Mouse (Mus musculus): Measurements from ENCODE around the gene Plk3. TPM values are rescaled to one million over a fixed set of nuclear protein-coding genes. Genes with fewer than 3 reads are reported as not detected.

Plk3 gene
- polyA plus RNA-seq, 1 experiment from 2014 or later = 3.7 TPM

DNA sequence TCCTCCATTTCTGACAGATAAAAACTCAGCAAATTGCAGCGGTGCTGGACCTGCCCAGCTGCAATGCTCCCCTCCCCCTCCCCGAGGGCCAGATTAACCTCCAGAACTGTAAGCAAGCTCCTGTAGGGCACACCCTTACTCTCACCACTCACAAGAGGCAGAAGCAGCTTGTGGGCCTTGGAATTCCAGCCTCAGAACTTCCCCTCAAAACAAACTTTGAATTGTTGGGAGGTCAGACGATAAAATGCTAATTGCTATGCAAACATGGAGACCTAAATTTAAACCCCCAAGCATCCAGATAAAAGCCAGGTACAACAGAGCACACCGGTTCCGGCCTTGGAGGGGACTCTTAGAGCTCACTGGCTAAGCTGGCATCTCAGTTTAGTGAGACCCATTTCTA is 19.0 kb upstream of the Plk3 start:
- Histone ChIP-seq H3K4me2 (replicated peaks; ENCODE audit: low read depth, low read length) (no peak overlapping the region), H3K27ac (ENCODE audit: low read length) (no peak overlapping the region), H3K4me1 (ENCODE audit: insufficient read depth, low read length) (peaks cover 16% of the 10 kb centered on the region), H3K4me3 (ENCODE audit: low read length) (no peak overlapping the region), H3K9ac (replicated peaks; ENCODE audit: low read length) (no peak overlapping the region), H3K36me3 (ENCODE audit: insufficient read depth, low read length) (peaks cover 54% of the 10 kb centered on the region), H3K27me3 (ENCODE audit: insufficient read depth, low read length) (no peaks in the 10 kb centered on the region), H3K9me3 (ENCODE audit: low read length) (no peaks in the 10 kb centered on the region)
- WGBS = 81% methylated on average over 5 of the region's 5 CpGs
- no peak for ATAC-seq (ENCODE audit: low FRiP score, low TSS enrichment)

DNA sequence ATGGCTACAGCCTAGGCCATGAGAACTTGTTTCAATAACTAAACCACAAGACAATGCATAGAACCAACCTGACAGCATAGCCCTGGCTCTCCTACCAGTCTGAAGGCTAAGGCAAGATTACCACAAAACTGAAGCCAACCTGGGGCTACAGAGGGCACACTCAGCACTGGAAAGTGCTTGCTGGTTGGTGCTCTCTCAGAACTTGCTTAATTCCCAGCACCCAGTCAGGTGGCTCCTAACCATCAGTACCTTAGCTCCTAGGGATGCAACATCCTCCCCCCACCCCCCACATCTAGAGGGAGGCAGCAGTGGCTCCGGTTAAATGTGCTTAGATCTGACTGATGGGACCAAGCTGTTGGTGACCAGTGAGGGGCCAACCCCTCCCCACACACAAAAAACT is 17.7 kb upstream of the Plk3 start:
- ATAC-seq (ENCODE audit: low FRiP score, low TSS enrichment) = no peak
- 61% methylated on average over 1 of the region's 1 CpGs for WGBS

DNA sequence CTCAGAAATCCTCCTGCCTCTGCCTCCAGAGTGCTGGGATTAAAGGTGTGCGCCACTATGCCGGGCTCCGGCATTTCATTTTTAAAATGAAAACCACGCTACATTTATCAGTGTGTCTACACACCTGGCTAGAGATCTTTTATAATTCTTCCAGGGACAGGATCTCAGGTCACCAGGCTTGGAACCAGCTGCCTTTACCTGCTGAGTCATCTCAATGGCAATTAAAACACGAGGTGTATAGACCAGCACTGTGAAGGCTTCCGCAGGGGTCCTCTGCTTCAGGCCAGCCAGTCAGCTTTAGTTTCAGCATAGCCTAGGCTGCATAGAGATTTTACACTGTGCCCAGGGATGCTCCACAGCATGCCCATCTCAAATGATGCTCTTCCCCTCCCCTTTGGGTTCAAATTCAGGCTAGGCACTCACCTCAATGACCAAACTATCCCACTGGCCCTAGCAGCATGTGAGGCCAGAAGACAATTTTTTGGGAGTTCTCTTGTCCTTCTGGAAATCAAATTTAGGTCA is 16.5 kb upstream of the Plk3 start:
- Histone ChIP-seq H3K9me3 (ENCODE audit: low read length) (no peaks in the 10 kb centered on the region), H3K4me1 (ENCODE audit: insufficient read depth, low read length) (peaks cover 16% of the 10 kb centered on the region), H3K9ac (replicated peaks; ENCODE audit: low read length) (no peak overlapping the region), H3K36me3 (ENCODE audit: insufficient read depth, low read length) (peaks cover 54% of the 10 kb centered on the region), H3K27me3 (ENCODE audit: insufficient read depth, low read length) (no peaks in the 10 kb centered on the region), H3K27ac (ENCODE audit: low read length) (no peak overlapping the region), H3K4me3 (ENCODE audit: low read length) (no peak overlapping the region), H3K4me2 (replicated peaks; ENCODE audit: low read depth, low read length) (no peak overlapping the region)
- WGBS = 91% methylated on average over 6 of the region's 6 CpGs
- ATAC-seq (ENCODE audit: low FRiP score, low TSS enrichment) = no peak

More for the DNA sequence above, 17.7 kb upstream of the Plk3 start:
- Histone ChIP-seq H3K4me2 (replicated peaks; ENCODE audit: low read depth, low read length) (no peak overlapping the region), H3K4me3 (ENCODE audit: low read length) (no peak overlapping the region), H3K36me3 (ENCODE audit: insufficient read depth, low read length) (peaks cover 54% of the 10 kb centered on the region), H3K27ac (ENCODE audit: low read length) (no peak overlapping the region), H3K9ac (replicated peaks; ENCODE audit: low read length) (no peak overlapping the region), H3K27me3 (ENCODE audit: insufficient read depth, low read length) (no peaks in the 10 kb centered on the region), H3K9me3 (ENCODE audit: low read length) (no peaks in the 10 kb centered on the region), H3K4me1 (ENCODE audit: insufficient read depth, low read length) (peaks cover 16% of the 10 kb centered on the region)

DNA sequence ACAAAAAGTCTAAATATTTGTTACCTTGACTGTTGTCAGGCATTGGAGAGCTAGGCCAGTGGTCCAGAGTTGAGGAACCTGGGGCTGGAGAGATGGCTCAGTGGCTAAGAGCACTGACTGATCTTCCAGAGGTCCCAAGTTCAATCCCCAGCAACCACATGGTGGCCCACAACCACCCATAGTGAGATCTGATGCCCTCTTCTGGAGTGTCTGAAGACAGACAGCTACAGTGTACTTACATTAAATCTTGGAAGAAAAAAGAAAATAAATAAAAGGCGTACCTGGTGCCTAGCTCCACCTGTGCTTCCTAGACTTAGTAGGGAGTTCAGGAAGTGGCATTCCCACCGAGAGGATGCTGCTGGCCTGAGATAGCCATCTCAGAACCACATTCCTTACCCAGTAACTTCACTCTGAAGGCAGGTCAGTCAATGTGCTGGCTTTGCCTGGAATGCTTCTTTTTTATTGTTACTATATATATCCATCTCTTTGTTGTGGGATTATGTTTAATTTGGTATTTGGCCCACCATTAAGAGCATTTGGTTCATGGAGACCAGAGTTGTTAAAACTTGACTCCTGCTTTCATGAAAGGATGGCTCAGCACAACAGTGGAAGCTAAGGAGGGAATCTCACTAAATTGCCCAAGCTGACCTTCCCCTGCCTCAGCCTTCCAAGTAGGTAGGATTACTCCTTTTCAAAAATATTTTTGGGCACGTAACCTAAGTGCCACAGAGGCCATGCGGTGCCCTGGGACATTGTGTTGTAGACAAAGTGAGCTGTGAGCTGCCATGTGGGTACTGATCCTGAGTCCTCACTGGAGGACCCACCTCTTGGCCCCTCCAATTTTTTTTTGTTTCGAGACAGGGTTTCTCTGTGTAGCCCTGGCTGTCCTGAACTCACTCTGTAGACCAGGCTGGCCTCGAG is 15.8 kb upstream of the Plk3 start:
- Histone ChIP-seq H3K4me1 (ENCODE audit: insufficient read depth, low read length) (peaks cover 14% of the 10 kb centered on the region), H3K9me3 (ENCODE audit: low read length) (no peaks in the 10 kb centered on the region), H3K36me3 (ENCODE audit: insufficient read depth, low read length) (peaks cover 51% of the 10 kb centered on the region), H3K27ac (ENCODE audit: low read length) (no peak overlapping the region), H3K4me3 (ENCODE audit: low read length) (no peak overlapping the region), H3K27me3 (ENCODE audit: insufficient read depth, low read length) (no peaks in the 10 kb centered on the region), H3K9ac (replicated peaks; ENCODE audit: low read length) (no peak overlapping the region), H3K4me2 (replicated peaks; ENCODE audit: low read depth, low read length) (no peak overlapping the region)
- ATAC-seq (ENCODE audit: low FRiP score, low TSS enrichment) = no peak
- WGBS = 76% methylated on average over 6 of the region's 6 CpGs

DNA sequence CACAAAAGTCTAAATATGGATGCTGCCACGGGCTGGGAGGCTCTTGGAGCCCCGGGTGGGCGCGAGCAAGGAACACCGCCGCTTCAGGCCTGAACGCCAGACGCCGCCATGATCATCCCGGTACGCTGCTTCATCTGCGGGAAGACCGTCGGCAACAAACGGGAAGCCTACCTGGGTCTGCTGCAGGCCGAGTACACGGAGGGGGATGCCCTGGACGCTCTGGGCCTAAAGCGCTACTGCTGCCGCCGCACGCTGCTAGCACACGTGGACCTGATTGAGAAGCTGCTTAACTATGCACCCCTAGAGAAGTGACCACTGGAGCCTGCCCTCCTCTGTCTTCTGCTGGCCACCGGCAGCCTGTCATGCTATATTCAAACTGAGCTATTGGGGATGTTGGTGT is 15.1 kb upstream of the Plk3 start:
- H3K27me3 ChIP-seq (ENCODE audit: insufficient read depth, low read length) = no peaks in the 10 kb centered on the region
- H3K27ac ChIP-seq (ENCODE audit: low read length) = no peak overlapping the region
- no peak overlapping the region for H3K4me2 ChIP-seq (replicated peaks; ENCODE audit: low read depth, low read length)
- WGBS = 75% methylated on average over 24 of the region's 24 CpGs
- H3K4me3 ChIP-seq (ENCODE audit: low read length) = no peak overlapping the region
- no peak for ATAC-seq (ENCODE audit: low FRiP score, low TSS enrichment)
- H3K9me3 ChIP-seq (ENCODE audit: low read length) = no peaks in the 10 kb centered on the region
- peaks cover 43% of the 10 kb centered on the region for H3K36me3 ChIP-seq (ENCODE audit: insufficient read depth, low read length)
- H3K9ac ChIP-seq (replicated peaks; ENCODE audit: low read length) = no peak overlapping the region
- peaks cover 7% of the 10 kb centered on the region for H3K4me1 ChIP-seq (ENCODE audit: insufficient read depth, low read length)

DNA sequence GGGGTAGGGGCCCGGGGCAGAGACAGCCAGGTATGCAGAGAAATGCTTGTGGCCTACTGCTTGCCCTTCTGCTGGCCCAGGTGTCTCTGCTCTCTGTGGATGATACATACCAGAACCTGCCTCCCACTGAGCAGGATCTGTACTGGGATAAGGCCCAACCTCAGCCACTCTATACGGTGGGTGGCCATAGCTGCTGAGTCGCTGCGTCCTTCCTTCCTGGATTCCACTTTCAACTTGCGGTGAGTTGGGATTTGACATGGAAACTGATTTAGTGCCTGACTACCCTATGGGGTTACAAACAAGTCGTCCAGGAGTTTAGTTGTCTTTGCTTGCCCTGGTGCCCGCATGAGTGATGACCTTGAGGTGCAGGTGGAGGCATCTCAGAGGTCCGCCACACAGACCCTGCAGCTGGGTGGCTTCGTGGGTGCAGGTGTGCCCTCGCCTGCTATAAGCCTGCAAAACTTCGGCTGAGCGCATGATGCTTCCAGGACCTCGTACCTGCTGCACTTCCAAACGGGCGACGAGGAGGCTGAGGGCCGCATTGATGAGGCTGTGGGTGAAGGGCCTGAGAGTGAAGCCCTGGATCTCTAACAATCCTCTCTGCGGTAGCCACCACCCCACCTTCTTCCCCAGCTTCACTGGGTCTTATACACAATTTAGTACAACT is 14.4 kb upstream of the Plk3 start:
- Histone ChIP-seq H3K9me3 (ENCODE audit: low read length) (no peaks in the 10 kb centered on the region), H3K4me2 (replicated peaks; ENCODE audit: low read depth, low read length) (no peak overlapping the region), H3K4me1 (ENCODE audit: insufficient read depth, low read length) (peaks cover 1% of the 10 kb centered on the region; the same call in 1 of the 2 replicates), H3K27ac (ENCODE audit: low read length) (no peak overlapping the region), H3K36me3 (ENCODE audit: insufficient read depth, low read length) (peaks cover 37% of the 10 kb centered on the region), H3K9ac (replicated peaks; ENCODE audit: low read length) (no peak overlapping the region), H3K27me3 (ENCODE audit: insufficient read depth, low read length) (no peaks in the 10 kb centered on the region), H3K4me3 (ENCODE audit: low read length) (no peak overlapping the region)
- WGBS = 68% methylated on average over 18 of the region's 18 CpGs
- no peak for ATAC-seq (ENCODE audit: low FRiP score, low TSS enrichment)

DNA sequence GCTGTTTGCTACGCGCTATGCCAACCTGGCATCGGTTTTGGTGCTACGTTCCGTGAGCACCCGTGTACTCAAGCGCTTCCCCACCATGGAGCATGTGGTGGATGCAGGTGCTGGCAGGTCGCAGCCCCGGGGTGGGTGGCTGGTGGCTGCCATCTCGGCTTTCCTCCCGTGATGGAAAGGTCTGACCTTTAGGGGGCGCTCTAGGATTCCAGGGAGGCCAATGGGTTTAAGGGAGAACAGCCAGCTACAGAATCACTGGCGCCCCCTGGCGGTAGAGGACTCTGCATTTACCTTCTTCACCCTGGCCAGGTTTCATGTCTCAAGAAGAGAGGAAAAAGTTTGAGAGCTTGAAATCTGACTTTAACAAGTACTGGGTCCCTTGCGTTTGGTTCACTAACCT is 12.4 kb upstream of the Plk3 start:
- no peaks in the 10 kb centered on the region for H3K9me3 ChIP-seq (ENCODE audit: low read length)
- no peak overlapping the region for H3K4me3 ChIP-seq (ENCODE audit: low read length)
- no peak overlapping the region for H3K27ac ChIP-seq (ENCODE audit: low read length)
- peaks cover 18% of the 10 kb centered on the region for H3K36me3 ChIP-seq (ENCODE audit: insufficient read depth, low read length)
- H3K4me2 ChIP-seq (replicated peaks; ENCODE audit: low read depth, low read length) = no peak overlapping the region
- H3K9ac ChIP-seq (replicated peaks; ENCODE audit: low read length) = no peak overlapping the region
- peaks cover 5% of the 10 kb centered on the region; the same call in 1 of the 2 replicates for H3K4me1 ChIP-seq (ENCODE audit: insufficient read depth, low read length)
- WGBS = 34% methylated on average over 13 of the region's 15 CpGs
- no peak for ATAC-seq (ENCODE audit: low FRiP score, low TSS enrichment)
- H3K27me3 ChIP-seq (ENCODE audit: insufficient read depth, low read length) = no peaks in the 10 kb centered on the region

DNA sequence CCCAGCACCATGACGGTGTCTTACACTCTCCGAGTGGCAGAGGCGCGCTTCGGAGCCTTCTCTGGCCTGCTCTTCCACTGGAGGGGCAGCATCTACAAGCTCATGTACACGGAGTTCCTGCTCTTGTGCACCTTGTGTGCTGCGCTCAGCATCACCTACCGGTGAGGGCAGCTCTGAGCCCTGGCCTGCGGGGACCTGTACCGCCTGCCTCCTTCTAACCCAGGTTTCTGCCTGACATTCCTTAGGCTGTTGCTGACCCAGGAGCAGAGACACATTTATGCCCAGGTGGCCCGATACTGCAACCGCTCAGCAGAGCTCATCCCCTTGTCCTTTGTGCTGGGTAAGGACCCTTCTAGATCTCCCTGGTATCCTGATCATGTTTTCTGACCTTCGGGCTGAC is 11.5 kb upstream of the Plk3 start:
- Histone ChIP-seq H3K27ac (ENCODE audit: low read length) (no peak overlapping the region), H3K4me2 (replicated peaks; ENCODE audit: low read depth, low read length) (no peak overlapping the region), H3K4me3 (ENCODE audit: low read length) (no peak overlapping the region), H3K36me3 (ENCODE audit: insufficient read depth, low read length) (peaks cover 9% of the 10 kb centered on the region), H3K9me3 (ENCODE audit: low read length) (no peaks in the 10 kb centered on the region), H3K27me3 (ENCODE audit: insufficient read depth, low read length) (no peaks in the 10 kb centered on the region), H3K9ac (replicated peaks; ENCODE audit: low read length) (no peak overlapping the region), H3K4me1 (ENCODE audit: insufficient read depth, low read length) (peaks cover 5% of the 10 kb centered on the region; the same call in 1 of the 2 replicates)
- 93% methylated on average over 13 of the region's 13 CpGs for WGBS
- no peak for ATAC-seq (ENCODE audit: low FRiP score, low TSS enrichment)

DNA sequence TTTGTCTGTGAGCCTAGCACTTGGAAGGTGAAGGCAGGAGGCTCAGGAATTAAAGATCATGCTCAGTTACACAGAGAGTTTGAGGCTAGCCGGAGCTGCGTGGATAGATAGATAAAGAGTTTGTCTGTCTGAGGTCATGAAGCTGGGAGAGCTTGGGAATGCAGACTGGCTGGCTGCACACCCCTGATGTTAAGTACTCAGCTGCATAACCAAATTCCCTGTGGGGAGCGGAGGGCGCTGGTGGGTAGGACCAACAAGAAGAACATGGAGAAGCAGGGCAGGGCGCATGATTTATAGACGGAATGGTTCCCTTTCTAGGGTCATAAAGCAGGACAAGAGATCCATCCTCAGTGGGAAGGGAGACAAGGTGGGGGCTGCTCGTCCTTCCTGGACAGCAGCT is 9.3 kb upstream of the Plk3 start:
- 32% methylated on average over 7 of the region's 7 CpGs for whole genome bisulfite sequencing
- Histone ChIP-seq H3K4me2 (replicated peaks; ENCODE audit: low read depth, low read length) (no peak overlapping the region), H3K4me1 (ENCODE audit: insufficient read depth, low read length) (peaks cover 5% of the 10 kb centered on the region; the same call in 1 of the 2 replicates), H3K9ac (replicated peaks; ENCODE audit: low read length) (0 out of 2 replicates have a peak overlapping the region, but pooled peaks have one; percentile 18), H3K9me3 (ENCODE audit: low read length) (no peaks in the 10 kb centered on the region), H3K27me3 (ENCODE audit: insufficient read depth, low read length) (no peaks in the 10 kb centered on the region), H3K27ac (ENCODE audit: low read length) (no peak overlapping the region), H3K36me3 (ENCODE audit: insufficient read depth, low read length) (no peaks in the 10 kb centered on the region), H3K4me3 (ENCODE audit: low read length) (no peak overlapping the region)
- no peak for ATAC-seq (ENCODE audit: low FRiP score, low TSS enrichment)

Measured in kidney, embryonic 16.5 days (tissue).